9 mouse cellular contexts compared by ENCODE assay signal in genomic region chr13:69531431-69531830, GRCm38 (mm10). TPM values are rescaled to one million over a fixed set of nuclear protein-coding genes. Genes with fewer than 3 reads are reported as not detected.
DNase-seq lines count a peak whose midpoint lies in the region; ATAC-seq and TF ChIP-seq lines count a peak whose summit lies in the region.
"Had no signal": no experiment of that assay in that cellular context is flagged by ENCODE, and none has a peak within 500 bp of the region (broad histone marks: within the 10 kb centered on the region; RNA-seq: fewer than 3 reads in every experiment).

No protein-coding gene starts in this region.

- no peak for DNase-seq in heart, postnatal 4 days
- peak; percentile 57 for DNase-seq in midbrain, embryonic 11.5 days (ENCODE audit: low spot score, missing footprints)
- no peak for DNase-seq in thymus, postnatal 4 days
- DNase-seq in thymus, adult 2 months, result no peak
- no peak for DNase-seq in c-Kit-positive CD71-positive TER-119-positive erythroid progenitor cells, embryonic 14.5 days (ENCODE audit: low spot score)
- DNase-seq: lung, postnatal 14 days had no signal

- TF ChIP-seq CTCF in bone marrow, adult 2 months (IDR thresholded peaks at IDR 0.05; ENCODE audit: control insufficient read depth, insufficient read depth, low read length), result no peak
- TF ChIP-seq CTCF in thymus, adult 2 months (IDR thresholded peaks at IDR 0.05; ENCODE audit: borderline replicate concordance, control insufficient read depth, extremely low read depth, insufficient read depth, low read length, poor library complexity), result no peak

- H3K27ac ChIP-seq in heart, embryonic 12.5 days (ENCODE audit: poor library complexity, severe bottlenecking), result no peak overlapping the region
- H3K27ac ChIP-seq in bone marrow, adult 2 months (ENCODE audit: control insufficient read depth, insufficient read depth, low read depth, low read length, poor library complexity), result no peak overlapping the region
- H3K27ac ChIP-seq in hindbrain, embryonic 13.5 days, result no peak overlapping the region
- no peak overlapping the region for H3K27ac ChIP-seq in midbrain, embryonic 11.5 days (ENCODE audit: low read depth, low read length)
- H3K27ac ChIP-seq in thymus, adult 2 months (ENCODE audit: control insufficient read depth, insufficient read depth, low read length), result no peak overlapping the region

- H3K27me3 ChIP-seq in heart, embryonic 12.5 days (replicated peaks), result no peaks in the 10 kb centered on the region
- H3K27me3 ChIP-seq in hindbrain, embryonic 13.5 days, result no peaks in the 10 kb centered on the region
- no peaks in the 10 kb centered on the region for H3K27me3 ChIP-seq in midbrain, embryonic 11.5 days (ENCODE audit: control insufficient read depth, insufficient read depth, low read length)
- H3K27me3 ChIP-seq in thymus, adult 2 months (ENCODE audit: control insufficient read depth, insufficient read depth, low read length), result no peaks in the 10 kb centered on the region

- peak overlapping the region; percentile 87 for H3K4me2 ChIP-seq in heart, embryonic 12.5 days
- peak overlapping the region; percentile 99 for H3K4me2 ChIP-seq in hindbrain, embryonic 13.5 days
- H3K4me2 ChIP-seq in midbrain, embryonic 11.5 days, result peak overlapping the region; percentile 89

- H3K4me1 ChIP-seq in heart, embryonic 12.5 days (replicated peaks), result peaks cover 61% of the 10 kb centered on the region
- H3K4me1 ChIP-seq in bone marrow, adult 2 months (ENCODE audit: control insufficient read depth, insufficient read depth, low read length), result peaks cover 4% of the 10 kb centered on the region
- peaks cover 76% of the 10 kb centered on the region for H3K4me1 ChIP-seq in hindbrain, embryonic 13.5 days (replicated peaks)
- H3K4me1 ChIP-seq in midbrain, embryonic 11.5 days (ENCODE audit: control insufficient read depth, insufficient read depth, low read length), result peaks cover 42% of the 10 kb centered on the region
- H3K4me1 ChIP-seq in thymus, adult 2 months (replicated peaks; ENCODE audit: control insufficient read depth, insufficient read depth, low read length), result peaks cover 33% of the 10 kb centered on the region

- H3K36me3 ChIP-seq in heart, embryonic 12.5 days, result peaks cover 13% of the 10 kb centered on the region
- no peaks in the 10 kb centered on the region for H3K36me3 ChIP-seq in hindbrain, embryonic 13.5 days
- no peaks in the 10 kb centered on the region; the same call in 1 of the 2 replicates for H3K36me3 ChIP-seq in midbrain, embryonic 11.5 days (ENCODE audit: control insufficient read depth, insufficient read depth, low read length)
- no peaks in the 10 kb centered on the region for H3K36me3 ChIP-seq in thymus, adult 2 months (ENCODE audit: control insufficient read depth, insufficient read depth, low read length)

- 39% methylated on average over 6 of the region's 6 CpGs for WGBS in heart, embryonic 12.5 days
- WGBS in bone marrow, adult 2 months, result 60% methylated on average over 6 of the region's 6 CpGs
- WGBS in hindbrain, embryonic 13.5 days, result 45% methylated on average over 6 of the region's 6 CpGs
- 55% methylated on average over 6 of the region's 6 CpGs for WGBS in midbrain, embryonic 11.5 days
- 71% methylated on average over 6 of the region's 6 CpGs for WGBS in thymus, adult 2 months

- H3K4me3 ChIP-seq in heart, embryonic 12.5 days, result peak overlapping the region; percentile 82
- H3K4me3 ChIP-seq in bone marrow, adult 2 months (replicated peaks; ENCODE audit: control insufficient read depth, low read depth, low read length), result peak overlapping the region; percentile 29
- peak overlapping the region; percentile 94 for H3K4me3 ChIP-seq in hindbrain, embryonic 13.5 days
- H3K4me3 ChIP-seq in midbrain, embryonic 11.5 days (ENCODE audit: low read depth, low read length), result peak overlapping the region; percentile 95
- no peak overlapping the region for H3K4me3 ChIP-seq in thymus, adult 2 months (ENCODE audit: control insufficient read depth, insufficient read depth, low read length)

- H3K9me3 ChIP-seq in heart, embryonic 12.5 days (replicated peaks), result no peaks in the 10 kb centered on the region
- no peaks in the 10 kb centered on the region for H3K9me3 ChIP-seq in hindbrain, embryonic 13.5 days
- H3K9me3 ChIP-seq in midbrain, embryonic 11.5 days (ENCODE audit: control insufficient read depth, low read length), result no peaks in the 10 kb centered on the region

- TF ChIP-seq POLR2A in bone marrow, adult 2 months (IDR thresholded peaks at IDR 0.05; ENCODE audit: borderline replicate concordance, control insufficient read depth, low read depth, low read length), result no peak
- TF ChIP-seq POLR2A in thymus, adult 2 months (IDR thresholded peaks at IDR 0.05; ENCODE audit: control insufficient read depth, extremely low read depth, insufficient read depth, low read length, poor library complexity), result no peak

- ATAC-seq in heart, embryonic 12.5 days (ENCODE audit: insufficient number of reproducible peaks, low FRiP score), result no peak
- ATAC-seq in hindbrain, embryonic 13.5 days (ENCODE audit: low FRiP score), result no peak
- ATAC-seq in midbrain, embryonic 11.5 days (ENCODE audit: low FRiP score), result no peak

- H3K9ac ChIP-seq in heart, embryonic 12.5 days, result peak overlapping the region; percentile 91; the same call in 1 of the 2 replicates
- H3K9ac ChIP-seq in hindbrain, embryonic 13.5 days, result peak overlapping the region; percentile 95
- no peak overlapping the region; the same call in 1 of the 2 replicates for H3K9ac ChIP-seq in midbrain, embryonic 11.5 days (ENCODE audit: low read length)

RNA-seq across cellular contexts. Expression of gene Nsun2, which starts 2.1 kb away (rescaled TPM):
- 77.9 and 81.6 TPM in 2 replicates for polyA plus RNA-seq in heart, embryonic 12.5 days (2016; fragmentation: Nextera tagmentation; extraction: Ambion mirVana)
- total RNA-seq in heart, postnatal 4 days (2021), result 10 to 100 TPM; 48.9 to 50.9 TPM
- 41.3 and 66.4 TPM in 2 replicates for polyA plus RNA-seq in bone marrow, adult 2 months (2011; ENCODE audit: insufficient read depth, insufficient read length, low replicate concordance, missing spikeins)
- 75.2 and 77.6 TPM in 2 replicates for polyA plus RNA-seq in hindbrain, embryonic 13.5 days (2015; fragmentation: Nextera tagmentation; extraction: Ambion mirVana)
- 122 and 125 TPM in 2 replicates for polyA plus RNA-seq in midbrain, embryonic 11.5 days (2014; fragmentation: Nextera tagmentation; extraction: Ambion mirVana)
- polyA plus RNA-seq in thymus, adult 2 months (2012; rRNA removed), result 74.1 and 86.5 TPM in 2 replicates

RNA-seq across cellular contexts. Expression of gene Tent4a, which starts 3.0 kb away (rescaled TPM):
- polyA plus RNA-seq in heart, embryonic 12.5 days (2016; fragmentation: Nextera tagmentation; extraction: Ambion mirVana), result 3.9 and 4.0 TPM in 2 replicates
- total RNA-seq in heart, postnatal 4 days (2021), result 10 to 100 TPM; 23.1 to 25.0 TPM
- 7.6 and 8.8 TPM in 2 replicates for polyA plus RNA-seq in bone marrow, adult 2 months (2011; ENCODE audit: insufficient read depth, insufficient read length, low replicate concordance, missing spikeins)
- 6.2 and 6.6 TPM in 2 replicates for polyA plus RNA-seq in hindbrain, embryonic 13.5 days (2015; fragmentation: Nextera tagmentation; extraction: Ambion mirVana)
- polyA plus RNA-seq in midbrain, embryonic 11.5 days (2014; fragmentation: Nextera tagmentation; extraction: Ambion mirVana), result 6.8 and 7.5 TPM in 2 replicates
- polyA plus RNA-seq in thymus, adult 2 months (2012; rRNA removed), result 22.2 and 32.2 TPM in 2 replicates
